Mouse (Mus musculus) forebrain, embryonic 11.5 days (tissue): ENCODE measurements around the gene Map3k10. TPM values are rescaled to one million over a fixed set of nuclear protein-coding genes. Genes with fewer than 3 reads are reported as not detected.
A peak's percentile ranks its signal among the peaks of the same experiment; 100 is the strongest.

ENCODE experiments used
- ATAC-seq: fragments of 200-750 bp; cut with Nextera tagmentation; replicated peaks from 2 replicates; pipeline ENCODE4 v1.8.0; 2017; ENCODE audit warnings: moderate TSS enrichment; ENCODE audit not compliant: low FRiP score
- DNase-seq: peaks from one replicate; pipeline ENCODE4 v3.0.0-alpha.2; 2017; ENCODE audit warnings: low spot score
- H3K27ac ChIP-seq: fragments of 300-500 bp; sonication (generic); 2 replicates; pipeline ENCODE4 v1.5.1; 2014; ENCODE audit warnings: low read depth, low read length
- H3K27me3 ChIP-seq: fragments of 300-500 bp; sonication (generic); 2 replicates; pipeline ENCODE4 v1.6.1; 2014; ENCODE audit warnings: mild to moderate bottlenecking, low read length, mixed read lengths; ENCODE audit not compliant: control insufficient read depth, insufficient read depth
- H3K36me3 ChIP-seq: fragments of 300-500 bp; sonication (generic); 2 replicates; pipeline ENCODE4 v1.6.1; 2014; ENCODE audit warnings: mild to moderate bottlenecking, low read length, moderate library complexity, mixed read lengths; ENCODE audit not compliant: control insufficient read depth, insufficient read depth
- H3K4me1 ChIP-seq: fragments of 300-500 bp; sonication (generic); replicated peaks from 2 replicates; pipeline ENCODE4 v1.6.1; 2014; ENCODE audit warnings: low read length, mixed read lengths; ENCODE audit not compliant: control insufficient read depth, insufficient read depth
- H3K4me2 ChIP-seq: fragments of 300-500 bp; sonication (generic); 2 replicates; pipeline ENCODE4 v1.6.1; 2014; ENCODE audit warnings: low read depth, mild to moderate bottlenecking, low read length, moderate library complexity, mixed read lengths; ENCODE audit not compliant: severe bottlenecking
- H3K4me3 ChIP-seq: fragments of 300-500 bp; sonication (generic); 2 replicates; pipeline ENCODE4 v1.5.1; 2014; ENCODE audit warnings: low read depth, low read length
- H3K9ac ChIP-seq: fragments of 300-500 bp; sonication (generic); 2 replicates; pipeline ENCODE4 v1.6.1; 2014; ENCODE audit warnings: low read length
- H3K9me3 ChIP-seq: fragments of 300-500 bp; sonication (generic); 2 replicates; pipeline ENCODE4 v1.6.1; 2016; ENCODE audit warnings: low read length, mixed read lengths; ENCODE audit not compliant: control insufficient read depth
- WGBS: fragments of 180-500 bp; shearing (Covaris S2); extraction: QIAGEN DNeasy Blood & Tissue Kit; methylation state at CpG from one replicate; pipeline ENCODE4 v1.1.7; 2014; 5-methylcytosine and 5-hydroxymethylcytosine counted together
- polyA plus RNA-seq: library from polyadenylated mRNA; unstranded; fragments of >200 nt; fragmentation: Nextera tagmentation; extraction: Ambion mirVana; gene quantifications from 2 replicates; pipeline ENCODE4 v1.2.1, GENCODE M21; 2014

The Map3k10 gene
- polyA plus RNA-seq, 1 experiment from 2014 or later, result 10.3 TPM

GRCm38 (mm10) chr7:27687043-27687442 lies 12.6 kb upstream of the Map3k10 start:
- H3K27ac ChIP-seq, result no peak overlapping the region
- H3K4me2 ChIP-seq, result no peak overlapping the region
- H3K9ac ChIP-seq, result no peak overlapping the region
- 0 out of 2 replicates have a peak, but pooled peaks cover 2% of the 10 kb centered on the region for H3K4me1 ChIP-seq
- H3K27me3 ChIP-seq, result no peaks in the 10 kb centered on the region
- 87% methylated on average over 1 of the region's 1 CpGs for WGBS
- ATAC-seq, result no peak
- DNase-seq, result no peak
- H3K9me3 ChIP-seq, result no peaks in the 10 kb centered on the region
- H3K36me3 ChIP-seq, result no peaks in the 10 kb centered on the region
- H3K4me3 ChIP-seq, result no peak overlapping the region

- no peak for ATAC-seq
- Histone ChIP-seq H3K27me3 (no peaks in the 10 kb centered on the region), H3K4me2 (peak overlapping the region; percentile 46), H3K9ac (peak overlapping the region; percentile 41; the same call in 1 of the 2 replicates), H3K36me3 (no peaks in the 10 kb centered on the region), H3K4me3 (no peak overlapping the region), H3K9me3 (no peaks in the 10 kb centered on the region), H3K27ac (no peak overlapping the region), H3K4me1 (0 out of 2 replicates have a peak, but pooled peaks cover 2% of the 10 kb centered on the region)
- WGBS, result under 1% methylated on average over 6 of the region's 6 CpGs
- no peak for DNase-seq
Measured at GRCm38 (mm10) chr7:27685681-27686080, 11.3 kb upstream of the Map3k10 start.

- WGBS, result 42% methylated on average over 5 of the region's 5 CpGs
- H3K9ac ChIP-seq, result peak overlapping the region; percentile 41; the same call in 1 of the 2 replicates
- DNase-seq (no peak), ATAC-seq (no peak)
- 0 out of 2 replicates have a peak, but pooled peaks cover 2% of the 10 kb centered on the region for H3K4me1 ChIP-seq
- no peak overlapping the region for H3K27ac ChIP-seq
- no peaks in the 10 kb centered on the region for H3K27me3 ChIP-seq
- H3K4me2 ChIP-seq, result peak overlapping the region; percentile 46
- H3K36me3 ChIP-seq, result no peaks in the 10 kb centered on the region
- H3K9me3 ChIP-seq, result no peaks in the 10 kb centered on the region
- no peak overlapping the region for H3K4me3 ChIP-seq
Measured at GRCm38 (mm10) chr7:27685220-27685619, 10.8 kb upstream of the Map3k10 start.

- DNase-seq (no peak), ATAC-seq (no peak)
- H3K4me2 ChIP-seq, result no peak overlapping the region
- no peak overlapping the region for H3K4me3 ChIP-seq
- no peaks in the 10 kb centered on the region for H3K4me1 ChIP-seq
- no peaks in the 10 kb centered on the region for H3K27me3 ChIP-seq
- H3K9ac ChIP-seq, result no peak overlapping the region
- 71% methylated on average over 2 of the region's 2 CpGs for WGBS
- H3K9me3 ChIP-seq, result no peaks in the 10 kb centered on the region
- H3K36me3 ChIP-seq, result no peaks in the 10 kb centered on the region
- no peak overlapping the region for H3K27ac ChIP-seq
Measured at GRCm38 (mm10) chr7:27683218-27683617, 8.8 kb upstream of the Map3k10 start.

- Histone ChIP-seq H3K9me3 (no peaks in the 10 kb centered on the region), H3K4me2 (peak overlapping the region; percentile 91), H3K36me3 (peaks cover 5% of the 10 kb centered on the region; the same call in 1 of the 2 replicates), H3K27me3 (no peaks in the 10 kb centered on the region), H3K27ac (no peak overlapping the region), H3K9ac (peak overlapping the region; percentile 74), H3K4me3 (peak overlapping the region; percentile 94), H3K4me1 (peaks cover 17% of the 10 kb centered on the region; the same call in 1 of the 2 replicates)
- DNase-seq (no peak), ATAC-seq (no peak)
- WGBS, result 31% methylated on average over 14 of the region's 14 CpGs
Measured at GRCm38 (mm10) chr7:27675222-27675612, 819 bp upstream of the Map3k10 start.

GRCm38 (mm10) chr7:27674195-27674521 lies 240 bp downstream of the Map3k10 start:
- H3K4me1 ChIP-seq, result peaks cover 17% of the 10 kb centered on the region; the same call in 1 of the 2 replicates
- peak overlapping the region; percentile 86 for H3K27ac ChIP-seq
- H3K4me2 ChIP-seq, result peak overlapping the region; percentile 91
- H3K36me3 ChIP-seq, result peaks cover 8% of the 10 kb centered on the region; the same call in 1 of the 2 replicates
- H3K9me3 ChIP-seq, result no peaks in the 10 kb centered on the region
- peak overlapping the region; percentile 94 for H3K4me3 ChIP-seq
- WGBS, result under 1% methylated on average over 36 of the region's 38 CpGs
- DNase-seq (no peak), ATAC-seq (no peak)
- peak overlapping the region; percentile 74 for H3K9ac ChIP-seq
- no peaks in the 10 kb centered on the region for H3K27me3 ChIP-seq

- DNase-seq, result peak; percentile 66
- H3K9ac ChIP-seq, result peak overlapping the region; percentile 74
- no peaks in the 10 kb centered on the region for H3K9me3 ChIP-seq
- peak overlapping the region; percentile 94 for H3K4me3 ChIP-seq
- ATAC-seq, result peak; percentile 47
- H3K4me2 ChIP-seq, result peak overlapping the region; percentile 91
- peaks cover 17% of the 10 kb centered on the region; the same call in 1 of the 2 replicates for H3K4me1 ChIP-seq
- H3K36me3 ChIP-seq, result peaks cover 8% of the 10 kb centered on the region; the same call in 1 of the 2 replicates
- 3% methylated on average over 34 of the region's 52 CpGs for WGBS
- no peak overlapping the region for H3K27ac ChIP-seq
- no peaks in the 10 kb centered on the region for H3K27me3 ChIP-seq
Measured at GRCm38 (mm10) chr7:27673575-27674131, 745 bp downstream of the Map3k10 start.

- Histone ChIP-seq H3K9me3 (no peaks in the 10 kb centered on the region), H3K9ac (peak overlapping the region; percentile 74), H3K36me3 (peaks cover 8% of the 10 kb centered on the region; the same call in 1 of the 2 replicates), H3K4me2 (peak overlapping the region; percentile 91), H3K27me3 (no peaks in the 10 kb centered on the region), H3K4me3 (peak overlapping the region; percentile 94), H3K4me1 (peaks cover 17% of the 10 kb centered on the region; the same call in 1 of the 2 replicates), H3K27ac (no peak overlapping the region)
- ATAC-seq (no peak), DNase-seq (no peak)
- WGBS, result 54% methylated on average over 9 of the region's 9 CpGs
Measured at GRCm38 (mm10) chr7:27673064-27673574, 1.3 kb downstream of the Map3k10 start.

GRCm38 (mm10) chr7:27662038-27662437 lies 12.4 kb downstream of the Map3k10 start:
- Histone ChIP-seq H3K4me3 (no peak overlapping the region), H3K27ac (no peak overlapping the region), H3K9me3 (no peaks in the 10 kb centered on the region), H3K9ac (no peak overlapping the region), H3K36me3 (no peaks in the 10 kb centered on the region; the same call in 1 of the 2 replicates), H3K27me3 (peaks cover 8% of the 10 kb centered on the region), H3K4me2 (no peak overlapping the region), H3K4me1 (no peaks in the 10 kb centered on the region)
- ATAC-seq, result no peak
- 94% methylated on average over 4 of the region's 4 CpGs for WGBS
- no peak for DNase-seq
